Mouse (Mus musculus) limb, embryonic 15.5 days (tissue): ENCODE results near the gene Mtmr4. TPM values are rescaled to one million over a fixed set of nuclear protein-coding genes. Genes with fewer than 3 reads are reported as not detected.
A peak's percentile ranks its signal among the peaks of the same experiment; 100 is the strongest.

Source experiments
- ATAC-seq: fragments of 200-750 bp; cut with Nextera tagmentation; 2 replicates; pipeline ENCODE4 v1.8.0; 2017; ENCODE audit warnings: low read depth, moderate TSS enrichment; ENCODE audit not compliant: insufficient number of reproducible peaks, low FRiP score, low TSS enrichment
- H3K27ac ChIP-seq: fragments of 300-500 bp; sonication (generic); 2 replicates; pipeline ENCODE4 v1.5.1; 2015; ENCODE audit warnings: moderate library complexity, mild to moderate bottlenecking, inconsistent platforms
- H3K27me3 ChIP-seq: fragments of 300-500 bp; sonication (generic); 2 replicates; pipeline ENCODE4 v1.6.1; 2015; ENCODE audit warnings: inconsistent platforms
- H3K36me3 ChIP-seq: fragments of 300-500 bp; sonication (generic); 2 replicates; pipeline ENCODE4 v1.6.1; 2015; ENCODE audit warnings: inconsistent platforms
- H3K4me1 ChIP-seq: fragments of 300-500 bp; sonication (generic); 2 replicates; pipeline ENCODE4 v1.6.1; 2015; ENCODE audit warnings: inconsistent platforms
- H3K4me2 ChIP-seq: fragments of 300-500 bp; sonication (generic); 2 replicates; pipeline ENCODE4 v1.6.1; 2015; ENCODE audit warnings: mild to moderate bottlenecking, inconsistent platforms
- H3K4me3 ChIP-seq: fragments of 300-500 bp; sonication (generic); 2 replicates; pipeline ENCODE4 v1.5.1; 2015; ENCODE audit warnings: mild to moderate bottlenecking, inconsistent platforms
- H3K9ac ChIP-seq: fragments of 300-500 bp; sonication (generic); 2 replicates; pipeline ENCODE4 v1.6.1; 2015; ENCODE audit warnings: inconsistent platforms
- H3K9me3 ChIP-seq: fragments of 300-500 bp; sonication (generic); 2 replicates; pipeline ENCODE4 v1.6.1; 2016; ENCODE audit warnings: inconsistent platforms
- WGBS: fragments of 180-500 bp; shearing (Covaris S2); methylation state at CpG from one replicate; pipeline ENCODE4 v1.1.7; 2015; 5-methylcytosine and 5-hydroxymethylcytosine counted together
- polyA plus RNA-seq: library from polyadenylated mRNA; unstranded; fragments of >200 nt; fragmentation: Nextera tagmentation; extraction: Ambion mirVana; gene quantifications from 2 replicates; pipeline ENCODE4 v1.2.1, GENCODE M21; 2015

Gene Mtmr4
- polyA plus RNA-seq: 25.9 and 27.9 TPM in 2 replicates

- peak within 1 kb of the TSS; percentile 80 for H3K4me3 ChIP-seq
- peak within 1 kb of the TSS; percentile 77 for H3K4me2 ChIP-seq
- WGBS: under 1% methylated on average over 55 of the region's 61 CpGs
- peak within 1 kb of the TSS; percentile 68 for H3K9ac ChIP-seq
- peaks cover 56% of the 10 kb centered on the region for H3K4me1 ChIP-seq
- peak within 1 kb of the TSS; percentile 96 for H3K27ac ChIP-seq
- ATAC-seq: peak; percentile 98
- peaks cover 7% of the 10 kb centered on the region for H3K36me3 ChIP-seq
- H3K27me3 ChIP-seq: no peaks in the 10 kb centered on the region
- H3K9me3 ChIP-seq: no peaks in the 10 kb centered on the region
Observed at GRCm38 (mm10) chr11:87591526-87592353, at the start of gene Mtmr4. Mtmr4 (plus strand) TSS chr11:87592162.

- Histone ChIP-seq H3K27me3 (no peaks in the 10 kb centered on the region), H3K9ac (no peak overlapping the region), H3K4me1 (no peaks in the 10 kb centered on the region), H3K4me2 (no peak overlapping the region), H3K9me3 (no peaks in the 10 kb centered on the region), H3K36me3 (no peaks in the 10 kb centered on the region), H3K27ac (no peak overlapping the region), H3K4me3 (no peak overlapping the region)
- 26% methylated on average over 8 of the region's 8 CpGs for WGBS
- ATAC-seq: no peak
Observed at GRCm38 (mm10) chr11:87542285-87542684, 49.7 kb upstream of the Mtmr4 start.

- H3K4me3 ChIP-seq: no peak overlapping the region
- no peaks in the 10 kb centered on the region for H3K9me3 ChIP-seq
- no peak for ATAC-seq
- H3K4me2 ChIP-seq: no peak overlapping the region
- WGBS: 45% methylated on average over 3 of the region's 3 CpGs
- H3K4me1 ChIP-seq: no peaks in the 10 kb centered on the region
- no peaks in the 10 kb centered on the region for H3K36me3 ChIP-seq
- no peak overlapping the region for H3K9ac ChIP-seq
- no peaks in the 10 kb centered on the region for H3K27me3 ChIP-seq
- no peak overlapping the region for H3K27ac ChIP-seq
Observed at GRCm38 (mm10) chr11:87542906-87543305, 49.1 kb upstream of the Mtmr4 start.

GRCm38 (mm10) chr11:87553342-87553741 is 38.6 kb upstream of the Mtmr4 start:
- 71% methylated on average over 4 of the region's 4 CpGs for WGBS
- H3K9me3 ChIP-seq: no peaks in the 10 kb centered on the region
- no peaks in the 10 kb centered on the region for H3K36me3 ChIP-seq
- H3K9ac ChIP-seq: no peak overlapping the region
- no peak overlapping the region for H3K4me3 ChIP-seq
- no peak overlapping the region for H3K4me2 ChIP-seq
- ATAC-seq: no peak
- no peaks in the 10 kb centered on the region for H3K4me1 ChIP-seq
- H3K27me3 ChIP-seq: no peaks in the 10 kb centered on the region
- no peak overlapping the region for H3K27ac ChIP-seq

- Histone ChIP-seq H3K27ac (0 out of 2 replicates have a peak overlapping the region, but pooled peaks have one; percentile 24), H3K27me3 (no peaks in the 10 kb centered on the region), H3K9me3 (no peaks in the 10 kb centered on the region), H3K36me3 (no peaks in the 10 kb centered on the region), H3K4me3 (no peak overlapping the region), H3K4me1 (no peaks in the 10 kb centered on the region), H3K9ac (no peak overlapping the region), H3K4me2 (no peak overlapping the region)
- ATAC-seq: no peak
- WGBS: 47% methylated on average over 5 of the region's 5 CpGs
Observed at GRCm38 (mm10) chr11:87554386-87554785, 37.6 kb upstream of the Mtmr4 start.

GRCm38 (mm10) chr11:87555106-87555703 is 36.8 kb upstream of the Mtmr4 start:
- Histone ChIP-seq H3K4me3 (no peak overlapping the region), H3K27ac (no peak overlapping the region), H3K9ac (no peak overlapping the region), H3K27me3 (no peaks in the 10 kb centered on the region), H3K4me2 (no peak overlapping the region), H3K9me3 (no peaks in the 10 kb centered on the region), H3K4me1 (no peaks in the 10 kb centered on the region), H3K36me3 (no peaks in the 10 kb centered on the region)
- 40% methylated on average over 2 of the region's 2 CpGs for WGBS
- ATAC-seq: no peak

- Histone ChIP-seq H3K36me3 (no peaks in the 10 kb centered on the region), H3K9ac (no peak overlapping the region), H3K4me1 (no peaks in the 10 kb centered on the region), H3K4me3 (no peak overlapping the region), H3K27me3 (no peaks in the 10 kb centered on the region), H3K27ac (no peak overlapping the region), H3K9me3 (no peaks in the 10 kb centered on the region), H3K4me2 (no peak overlapping the region)
- 65% methylated on average over 6 of the region's 6 CpGs for WGBS
- no peak for ATAC-seq
Observed at GRCm38 (mm10) chr11:87561208-87561607, 30.8 kb upstream of the Mtmr4 start.

- Histone ChIP-seq H3K27me3 (no peaks in the 10 kb centered on the region), H3K9me3 (no peaks in the 10 kb centered on the region), H3K36me3 (no peaks in the 10 kb centered on the region), H3K4me3 (no peak within 1 kb of the TSS), H3K4me2 (no peak within 1 kb of the TSS), H3K4me1 (peaks cover under 1% of the 10 kb centered on the region; the same call in 1 of the 2 replicates), H3K27ac (no peak within 1 kb of the TSS), H3K9ac (no peak within 1 kb of the TSS)
- WGBS: 79% methylated on average over 3 of the region's 3 CpGs
- ATAC-seq: no peak
Observed at GRCm38 (mm10) chr11:87566501-87566900, 25.5 kb upstream of the Mtmr4 start, which contains the start of gene Gm11492. Gm11492 (plus strand) TSS chr11:87566653.

- Histone ChIP-seq H3K36me3 (no peaks in the 10 kb centered on the region), H3K9ac (no peak within 1 kb of the TSS), H3K4me3 (no peak within 1 kb of the TSS), H3K4me1 (peaks cover 3% of the 10 kb centered on the region; the same call in 1 of the 2 replicates), H3K27ac (no peak within 1 kb of the TSS), H3K27me3 (no peaks in the 10 kb centered on the region), H3K9me3 (no peaks in the 10 kb centered on the region), H3K4me2 (no peak within 1 kb of the TSS)
- no peak for ATAC-seq
- WGBS: 80% methylated on average over 7 of the region's 7 CpGs
Observed at GRCm38 (mm10) chr11:87568255-87568953, 23.6 kb upstream of the Mtmr4 start, which contains the start of gene Sept4. Sept4 (plus strand) TSS chr11:87568903.

- no peak overlapping the region for H3K4me3 ChIP-seq
- WGBS: 70% methylated on average over 5 of the region's 5 CpGs
- H3K27ac ChIP-seq: no peak overlapping the region; the same call in 1 of the 2 replicates
- H3K9ac ChIP-seq: no peak overlapping the region
- no peak for ATAC-seq
- H3K27me3 ChIP-seq: no peaks in the 10 kb centered on the region
- H3K9me3 ChIP-seq: no peaks in the 10 kb centered on the region
- peaks cover 3% of the 10 kb centered on the region; the same call in 1 of the 2 replicates for H3K4me1 ChIP-seq
- H3K36me3 ChIP-seq: no peaks in the 10 kb centered on the region
- H3K4me2 ChIP-seq: no peak overlapping the region
Observed at GRCm38 (mm10) chr11:87570743-87571142, 21.2 kb upstream of the Mtmr4 start.

GRCm38 (mm10) chr11:87571361-87571950 is 20.5 kb upstream of the Mtmr4 start:
- no peak overlapping the region for H3K9ac ChIP-seq

More at GRCm38 (mm10) chr11:87571361-87571950, 20.5 kb upstream of the Mtmr4 start:
- no peak overlapping the region for H3K4me2 ChIP-seq
- no peaks in the 10 kb centered on the region for H3K27me3 ChIP-seq
- ATAC-seq: no peak
- H3K27ac ChIP-seq: peak overlapping the region; percentile 44; the same call in 1 of the 2 replicates
- peaks cover 3% of the 10 kb centered on the region; the same call in 1 of the 2 replicates for H3K4me1 ChIP-seq
- no peaks in the 10 kb centered on the region for H3K36me3 ChIP-seq
- H3K9me3 ChIP-seq: no peaks in the 10 kb centered on the region
- no peak overlapping the region for H3K4me3 ChIP-seq
- WGBS: 87% methylated on average over 1 of the region's 1 CpGs
